Mouse (Mus musculus) E14TG2a.4 (cell line): ENCODE measurements around the gene Pip4k2a.

ENCODE experiments used
- CTCF ChIP-seq: conservative IDR thresholded peaks from 2 replicates; pipeline ENCODE4 v1.5.1; 2014; ENCODE audit warnings: low read length
- NANOG ChIP-seq: IDR thresholded peaks from 2 replicates; pipeline ENCODE4 v1.6.1; 2014; ENCODE audit warnings: borderline replicate concordance, low read length, mixed read lengths

- TF ChIP-seq CTCF = no peak
- TF ChIP-seq NANOG = no peak
Observed at GRCm38 (mm10) chr2:18839532-18839931, 158.4 kb downstream of the Pip4k2a start.
